Mouse (Mus musculus): ENCODE results near the gene Olfr1380. TPM values are rescaled to one million over a fixed set of nuclear protein-coding genes. Genes with fewer than 3 reads are reported as not detected.
"Not testable (repeated sequence)": the region's sequence is repeated elsewhere in the genome, so short reads cannot be mapped to it uniquely, and the experiment has no call there.

Olfr1380 gene
- not detected for total RNA-seq (2021)
- polyA plus RNA-seq (2012; rRNA removed): not detected in 2 replicates
- long read RNA-seq: 0 reads

DNA sequence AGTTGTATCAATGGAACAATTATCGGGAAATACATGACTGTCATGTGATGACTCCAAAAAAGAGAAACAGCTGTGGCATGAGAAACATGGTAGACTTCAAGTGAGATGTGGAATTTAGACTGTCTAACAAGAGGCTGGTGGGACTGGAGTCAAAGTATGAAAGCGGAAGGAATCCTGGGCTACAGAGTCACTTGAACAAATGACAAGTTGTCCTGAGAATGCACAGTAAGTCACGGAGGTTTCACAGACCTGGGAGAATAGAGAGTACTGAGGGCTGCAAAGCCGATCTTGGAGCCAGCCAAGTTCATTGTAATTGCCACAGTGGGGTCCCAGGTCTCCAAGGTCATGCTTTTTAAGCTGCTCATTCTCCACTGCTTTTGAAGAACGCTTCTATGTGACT is at the start of gene Olfr1380:
Olfr1380 (plus strand) TSS at position 301 of the 400 bp plus-strand sequence.
- DNase-seq: not testable (repeated sequence)

DNA sequence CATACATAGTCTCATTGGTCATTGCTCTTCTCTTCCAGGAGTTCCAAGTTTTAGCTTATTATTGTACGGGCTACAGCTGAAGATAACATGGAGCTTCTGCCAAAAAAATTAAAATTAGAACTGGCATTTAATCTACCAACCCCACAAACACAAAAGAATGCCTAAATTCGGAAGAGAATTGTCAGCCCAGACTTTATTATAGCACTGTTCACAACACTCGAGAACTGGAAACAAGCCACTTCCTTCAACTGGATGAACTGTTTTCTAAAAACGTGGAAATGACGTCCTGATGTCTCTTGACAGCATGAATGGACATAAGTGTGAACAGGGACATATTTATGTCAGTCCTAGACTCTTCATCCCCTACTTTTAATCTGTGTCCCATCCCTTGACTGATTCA is 38.6 kb upstream of the Olfr1380 start:
- DNase-seq: no peak

DNA sequence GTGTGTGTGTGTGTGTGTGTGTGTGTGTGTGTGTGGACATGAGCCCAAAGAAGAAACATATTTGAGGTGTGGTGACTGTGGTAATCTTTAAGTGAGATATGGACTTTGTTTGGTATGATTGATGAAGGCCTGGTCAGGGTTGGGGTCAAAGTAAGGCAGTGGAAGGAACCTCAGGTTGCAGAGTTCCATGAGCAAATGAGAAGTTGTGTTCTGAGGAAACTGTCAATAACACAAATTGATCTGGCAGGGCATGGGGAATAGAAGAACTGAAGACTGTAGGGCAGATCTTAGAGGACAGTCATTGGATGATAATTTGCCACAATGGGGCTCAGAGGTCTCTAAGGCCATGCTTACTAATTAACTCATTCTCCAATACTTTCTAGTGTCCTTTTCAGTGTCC is 37.3 kb upstream of the Olfr1380 start, which contains the start of gene Olfr1383:
Olfr1383 (plus strand) TSS at position 301 of the 400 bp plus-strand sequence.
- no peak for DNase-seq

DNA sequence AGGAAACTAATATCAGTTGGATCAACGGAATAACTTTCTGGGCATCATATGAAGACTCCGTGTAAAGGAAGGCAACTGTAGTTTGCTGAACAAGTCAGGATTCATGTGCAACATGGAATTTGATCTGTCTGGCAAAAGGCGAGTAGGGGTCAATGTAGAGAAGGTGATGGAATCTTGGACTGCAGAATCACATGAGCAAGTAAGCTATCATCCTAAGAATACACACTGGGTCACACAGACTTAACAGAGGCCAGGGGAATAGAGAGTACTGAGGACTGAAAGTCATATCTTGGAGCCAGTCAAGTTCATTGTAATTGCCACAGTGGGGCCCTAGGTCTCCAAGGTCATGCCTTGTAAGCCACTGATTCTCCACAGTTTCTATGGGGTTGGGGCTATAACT is 28.7 kb upstream of the Olfr1380 start, which contains the start of gene Olfr1382:
Olfr1382 (plus strand) TSS at position 301 of the 400 bp plus-strand sequence.
- DNase-seq: no peak

DNA sequence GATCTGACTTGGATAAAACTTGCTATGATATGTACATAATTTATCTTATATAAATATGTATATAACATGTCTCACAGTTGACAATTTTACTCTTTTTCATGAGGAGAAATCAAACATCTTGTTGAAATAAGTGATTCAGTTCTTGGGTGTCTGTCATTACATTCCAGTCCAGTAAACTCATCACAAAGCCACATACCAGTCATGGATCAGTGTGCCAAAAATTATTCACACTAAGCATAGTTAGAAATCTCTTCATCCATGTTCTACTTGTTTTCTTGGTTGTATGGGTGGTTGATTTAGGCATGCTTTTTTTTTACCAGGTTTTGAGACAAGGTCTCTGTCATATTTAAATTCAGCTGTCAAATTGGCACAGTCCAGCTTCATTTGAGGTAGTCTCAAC is 23.9 kb upstream of the Olfr1380 start:
- no peak for DNase-seq

DNA sequence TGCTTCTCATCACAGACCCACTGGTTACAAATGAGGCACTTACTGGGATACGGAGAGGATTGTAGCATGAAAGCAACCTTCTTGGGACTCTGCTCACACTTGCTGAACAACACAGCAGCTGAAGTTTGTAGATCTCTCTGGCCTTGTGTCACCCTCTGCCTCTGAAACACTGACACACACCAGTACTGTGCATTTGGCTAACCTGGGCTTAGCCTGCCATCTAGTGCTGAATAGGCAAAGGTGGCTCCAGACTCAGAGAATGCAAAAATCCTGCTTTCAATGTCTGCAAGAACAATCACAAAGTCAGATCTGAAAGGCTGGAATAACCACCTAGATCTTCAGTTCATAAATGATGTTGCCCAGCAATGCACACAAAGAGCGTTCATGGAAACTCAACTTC is 20.0 kb upstream of the Olfr1380 start:
- DNase-seq: not testable (repeated sequence)

DNA sequence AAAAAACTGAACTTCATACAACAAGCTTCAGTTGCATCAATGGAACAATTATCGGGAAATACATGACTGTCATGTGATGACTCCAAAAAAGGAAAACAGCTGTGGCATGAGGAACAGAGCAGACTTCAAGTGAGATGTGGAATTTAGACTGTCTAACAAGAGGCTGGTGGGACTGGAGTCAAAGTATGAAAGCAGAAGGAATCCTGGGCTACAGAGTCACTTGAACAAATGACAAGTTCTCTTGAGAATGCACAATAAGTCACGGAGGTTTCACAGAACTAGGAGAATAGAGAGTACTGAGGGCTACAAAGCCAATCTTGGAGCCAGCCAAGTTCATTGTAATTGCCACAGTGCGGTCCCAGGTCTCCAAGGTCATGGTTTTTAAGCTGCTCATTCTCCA is 13.5 kb upstream of the Olfr1380 start, which contains the start of gene Olfr1381:
Olfr1381 (plus strand) TSS at position 301 of the 400 bp plus-strand sequence.
- not testable (repeated sequence) for DNase-seq

DNA sequence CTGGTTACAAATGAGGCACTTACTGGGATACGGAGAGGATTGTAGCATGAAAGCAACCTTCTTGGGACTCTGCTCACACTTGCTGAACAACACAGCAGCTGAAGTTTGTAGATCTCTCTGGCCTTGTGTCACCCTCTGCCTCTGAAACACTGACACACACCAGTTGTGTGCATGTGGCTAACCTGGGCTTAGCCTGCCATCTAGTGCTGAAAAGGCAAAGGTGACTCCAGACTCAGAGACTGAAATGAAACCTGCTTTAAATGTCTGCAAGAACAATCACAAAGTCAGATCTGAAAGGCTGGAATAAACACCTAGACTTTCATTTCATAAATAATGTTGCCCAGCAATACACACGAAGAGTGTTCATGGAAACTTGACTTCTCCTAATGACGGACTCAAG is 2.6 kb upstream of the Olfr1380 start:
- DNase-seq: not testable (repeated sequence)

DNA sequence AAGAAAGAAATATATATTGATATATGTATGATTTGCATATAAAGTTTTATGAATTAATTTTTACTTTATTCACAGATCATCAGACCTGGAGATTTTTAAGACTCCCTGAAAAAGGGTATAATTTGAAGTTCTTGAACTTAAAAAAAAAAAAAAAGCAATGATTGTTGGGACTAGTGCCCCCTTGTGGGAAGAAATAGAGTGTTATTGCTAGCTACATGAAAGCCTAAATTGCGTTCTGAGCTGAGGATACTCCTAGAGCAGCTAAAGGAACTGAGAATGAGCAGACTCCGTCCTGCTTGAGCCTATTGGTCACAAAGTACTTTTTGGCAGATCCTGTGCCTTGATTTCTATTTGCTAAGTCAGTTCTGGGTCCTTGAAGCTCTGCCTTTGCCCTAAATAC is 18.4 kb downstream of the Olfr1380 start:
- DNase-seq: not testable (repeated sequence)

DNA sequence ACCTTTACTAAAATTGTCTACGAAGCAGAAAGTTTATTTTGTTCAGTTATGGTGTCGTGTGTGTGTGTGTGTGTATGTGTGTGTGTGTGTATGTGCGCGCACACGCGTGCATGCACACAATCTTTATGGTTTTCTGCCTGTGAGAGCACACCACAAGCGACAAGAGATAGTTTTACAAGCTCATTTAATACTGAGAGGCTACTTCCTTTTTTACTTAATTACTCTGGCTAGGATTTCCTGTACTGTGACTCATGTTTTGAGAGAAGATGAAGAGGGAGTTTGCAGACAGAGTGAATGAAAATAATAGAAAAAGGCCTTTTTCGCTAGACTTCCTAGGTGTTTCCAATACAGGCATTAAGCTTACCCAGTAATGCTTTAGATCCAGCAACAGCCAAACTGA is 23.8 kb downstream of the Olfr1380 start:
- DNase-seq: not testable (repeated sequence)

DNA sequence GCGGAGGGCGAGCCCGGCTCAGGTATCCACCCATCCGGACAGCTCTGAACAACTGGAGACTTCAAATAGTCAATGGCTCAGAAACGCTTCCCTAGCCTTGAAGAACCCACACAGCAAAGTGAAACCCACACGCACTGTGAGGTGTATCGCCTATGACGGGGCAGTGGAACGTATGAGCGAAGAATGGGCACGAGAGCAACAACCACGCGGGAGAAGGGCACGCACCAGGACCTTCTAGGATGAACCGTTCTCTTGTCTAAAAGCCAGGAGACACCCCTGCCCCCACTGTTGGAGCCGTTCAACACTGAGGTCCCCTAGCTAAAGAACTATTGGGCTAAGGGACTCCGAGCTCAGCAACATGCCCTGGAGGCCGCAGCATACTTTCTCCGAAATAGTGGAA is 33.5 kb downstream of the Olfr1380 start:
- DNase-seq: no peak

DNA sequence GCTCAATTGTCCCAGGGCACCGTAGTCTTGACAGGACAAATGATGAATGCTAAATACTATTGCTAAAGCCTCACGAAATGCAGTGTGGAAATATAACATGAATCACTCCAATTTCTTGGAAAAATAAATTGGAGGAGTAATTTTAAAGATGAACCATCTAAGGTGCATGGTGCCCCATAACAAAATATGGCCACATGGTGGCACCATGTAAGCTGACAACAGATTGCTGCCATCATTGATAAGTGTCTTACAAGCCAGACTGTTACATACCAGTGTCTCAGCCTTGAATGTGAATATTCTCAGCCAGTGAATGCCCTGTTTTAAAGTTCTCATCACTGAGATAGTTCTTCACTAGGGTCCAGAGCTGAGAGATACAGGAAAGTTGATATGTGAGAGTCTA is 40.5 kb downstream of the Olfr1380 start:
- DNase-seq: not testable (repeated sequence)

DNA sequence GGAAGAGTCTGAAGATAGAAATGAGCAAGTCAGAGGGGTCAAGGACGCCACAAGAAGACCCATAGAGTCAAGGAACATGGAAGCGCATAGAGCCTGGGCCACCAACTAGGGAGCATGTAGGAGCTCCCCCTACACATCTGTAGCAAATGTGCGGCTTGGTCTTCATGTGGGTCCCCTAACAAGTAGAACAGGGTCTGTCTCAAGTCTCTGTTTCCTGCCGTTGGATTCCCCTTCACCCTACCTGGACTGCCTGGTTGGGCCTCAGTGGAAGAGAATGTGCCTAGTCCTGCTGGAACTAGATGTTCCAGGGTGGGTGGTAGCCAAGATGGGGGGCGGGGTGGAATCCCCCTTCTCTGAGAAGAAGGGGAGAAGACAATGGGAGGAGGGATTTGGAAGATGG is 51.6 kb downstream of the Olfr1380 start:
- DNase-seq: not testable (repeated sequence)

DNA sequence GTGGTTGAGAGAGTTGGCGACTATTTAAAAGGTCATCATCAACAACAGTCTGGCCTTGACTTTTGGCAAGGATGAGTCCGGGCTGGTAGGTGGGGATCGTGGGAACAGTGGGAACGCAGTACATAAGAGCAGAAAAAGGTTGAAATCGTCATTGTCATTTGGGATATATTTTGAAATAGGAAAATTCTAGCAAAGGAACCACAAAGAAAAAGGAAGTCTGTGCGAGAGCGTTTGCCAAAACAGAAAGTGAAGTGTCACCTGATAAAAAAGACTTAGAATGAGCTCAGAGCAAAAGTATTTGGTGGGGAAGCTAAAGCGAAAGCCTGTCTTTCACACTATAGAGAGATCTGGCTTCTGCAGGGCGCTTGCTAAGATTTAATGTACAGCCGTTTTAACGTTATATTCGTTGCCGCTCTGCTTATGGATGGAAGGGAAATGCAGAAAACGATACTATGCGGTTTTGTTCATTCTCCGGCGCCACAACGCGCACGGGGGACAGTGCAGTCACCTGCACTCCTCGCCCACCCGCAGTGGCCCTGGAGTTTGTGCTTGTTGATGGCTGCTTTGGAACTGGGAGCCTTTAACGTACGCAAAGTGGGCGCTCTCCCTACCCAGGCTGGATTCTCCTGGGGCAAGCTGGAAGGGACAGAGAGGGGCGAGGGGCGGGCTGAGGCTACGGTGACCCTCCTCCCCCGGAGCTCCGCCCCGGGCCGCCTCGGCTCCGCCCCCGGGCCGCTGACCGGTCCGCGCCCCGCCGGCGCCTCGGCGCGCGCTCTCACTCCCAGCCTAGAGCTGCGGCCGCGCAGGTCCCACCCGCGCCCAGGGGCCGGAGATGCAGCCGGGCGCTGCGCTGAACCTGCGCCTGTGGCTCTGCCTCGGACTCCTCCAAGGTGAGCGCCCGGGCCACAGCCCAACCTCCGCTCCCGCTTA is 52.5 kb downstream of the Olfr1380 start, which contains the start of gene Flt4:
Flt4 (plus strand) TSS at position 326 of the 930 bp plus-strand sequence.
- peak; percentile 76 for DNase-seq

DNA sequence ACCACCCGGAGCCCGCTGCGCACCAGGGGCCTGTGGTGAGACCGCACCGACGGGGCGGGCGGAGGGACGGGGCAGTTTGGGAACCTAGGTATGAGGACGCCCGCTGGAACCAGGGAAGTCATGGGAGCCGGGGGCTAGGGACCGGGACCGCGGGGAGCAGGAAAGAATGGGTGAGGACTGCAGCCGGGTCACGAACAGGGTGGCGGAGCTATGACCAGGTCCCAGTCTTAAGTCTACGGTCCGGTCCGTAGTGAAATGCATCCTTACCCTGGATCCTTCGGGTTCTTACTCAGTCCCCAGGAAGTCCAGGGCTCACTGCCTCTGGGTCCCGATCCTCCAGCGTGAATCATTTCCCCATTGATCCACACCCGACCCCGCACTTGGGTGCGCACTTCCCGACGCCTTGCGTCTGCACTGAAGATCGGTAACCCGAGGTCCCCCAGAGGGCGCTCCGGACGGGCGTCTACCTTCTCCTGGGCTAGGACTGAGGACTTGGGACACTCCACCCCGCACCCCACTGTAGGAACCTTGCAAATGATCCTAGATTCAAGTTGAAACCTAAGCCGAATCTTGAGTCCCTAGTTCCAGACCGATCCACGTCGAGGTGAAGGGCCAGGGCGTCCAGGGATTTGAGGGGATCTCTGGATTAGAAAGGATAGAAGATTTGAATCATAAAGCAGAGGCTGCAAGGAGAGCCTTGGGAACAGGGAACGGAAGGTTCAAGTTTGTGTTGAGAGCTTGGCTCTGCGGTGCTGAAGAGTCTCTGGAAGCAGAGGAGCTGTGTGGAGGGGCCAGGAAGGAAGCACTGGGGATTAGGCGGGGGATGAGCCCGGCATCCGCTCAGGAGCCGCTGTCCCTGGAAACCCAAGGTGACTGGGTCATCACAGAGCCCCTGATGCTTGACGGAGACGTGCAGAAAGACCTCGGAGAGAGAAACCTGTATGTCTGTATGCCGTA is 53.5 kb downstream of the Olfr1380 start:
- peak; percentile 55 for DNase-seq

DNA sequence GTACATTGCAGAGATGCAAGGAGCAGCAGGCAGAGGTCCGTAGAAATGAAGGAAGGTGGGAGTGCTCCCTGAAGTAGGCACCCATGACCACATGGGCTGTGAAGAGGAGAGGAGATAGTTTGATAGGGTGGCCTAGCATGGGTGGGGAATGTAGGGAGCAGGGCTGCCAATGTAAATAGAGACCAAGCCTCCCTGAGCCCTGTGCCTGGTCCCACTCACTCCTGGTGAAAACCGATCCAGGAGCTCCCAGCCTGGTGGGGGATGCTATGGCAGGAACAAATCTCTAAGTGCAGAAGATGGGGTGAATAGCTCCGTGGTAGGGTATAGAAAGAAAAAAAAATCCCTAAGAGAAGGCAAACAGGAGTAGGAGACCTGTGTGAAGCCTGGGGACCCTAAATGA is 54.7 kb downstream of the Olfr1380 start:
- not testable (repeated sequence) for DNase-seq

DNA sequence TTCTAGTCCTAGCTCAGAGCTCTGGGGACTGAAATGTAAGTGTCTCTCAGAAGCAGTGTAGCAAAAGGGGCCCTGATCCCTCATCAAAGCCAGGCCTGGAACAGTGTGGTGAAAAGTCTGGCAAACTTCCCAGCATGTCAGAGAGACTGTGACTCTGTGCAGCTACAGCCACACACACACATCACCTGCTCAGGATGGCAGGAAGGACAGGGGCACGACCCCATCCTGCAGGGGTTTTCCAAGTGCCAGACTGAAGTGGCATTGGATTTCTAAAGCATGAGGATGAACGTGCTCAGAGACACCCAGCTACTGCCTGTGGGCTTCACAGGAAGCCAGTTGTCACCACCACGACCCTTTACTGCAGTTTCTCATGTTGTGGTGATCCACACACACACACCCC is 55.5 kb downstream of the Olfr1380 start:
- no peak for DNase-seq

DNA sequence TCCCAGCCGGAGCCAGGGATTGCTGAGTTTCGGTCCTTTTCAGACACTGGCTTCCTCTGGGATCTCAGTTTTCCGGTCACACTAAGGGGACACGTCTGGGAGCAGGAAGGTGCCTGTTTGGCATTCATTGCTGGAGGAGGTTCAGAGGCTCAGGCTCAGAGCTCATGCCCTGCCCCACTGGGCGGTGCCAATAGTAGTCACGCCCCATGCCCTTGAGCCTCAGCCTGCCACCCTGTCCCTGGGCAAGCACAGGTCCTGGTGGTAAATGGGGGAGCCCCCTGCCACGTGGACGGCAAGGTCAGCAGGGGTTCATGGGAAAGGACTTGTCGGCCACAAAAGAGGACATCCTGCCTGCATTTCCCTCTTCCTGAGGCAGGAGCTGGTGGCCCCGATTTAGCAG is 56.7 kb downstream of the Olfr1380 start:
- DNase-seq: peak; percentile 69
